Mouse (Mus musculus): ENCODE measurements around the gene Gm49337.
A peak's percentile ranks its signal among the peaks of the same experiment; 100 is the strongest.

Gene Gm49337

GRCm38 (mm10) chr4:116173072-116173471, at the start of gene Gm49337, which contains the start of gene 1700042G07Rik:
Gene Gm49337 (plus strand): TSS chr4:116173384.
Gene 1700042G07Rik (plus strand): TSS chr4:116173372.
- no peak for DNase-seq (ENCODE audit: low spot score in 2 of 2)

GRCm38 (mm10) chr4:116123602-116124519, 49.3 kb upstream of the Gm49337 start, which contains the start of the genes Rad54l and Pomgnt1:
Gene Rad54l (minus strand): TSS chr4:116123690.
Gene Pomgnt1 (plus strand): TSS chr4:116123840.
- peak; percentile 58 to 70 for DNase-seq (ENCODE audit: low spot score in 2 of 2)

GRCm38 (mm10) chr4:116125803-116126386, 47.3 kb upstream of the Gm49337 start:
- no peak for DNase-seq (ENCODE audit: low spot score in 2 of 2)

GRCm38 (mm10) chr4:116127956-116128355, 45.2 kb upstream of the Gm49337 start:
- no peak for DNase-seq (ENCODE audit: low spot score in 2 of 2)

- DNase-seq (ENCODE audit: low spot score in 2 of 2): no peak
Measured at GRCm38 (mm10) chr4:116133126-116133525, 40.1 kb upstream of the Gm49337 start.

- DNase-seq (ENCODE audit: low spot score in 2 of 2): no peak
Measured at GRCm38 (mm10) chr4:116134990-116135389, 38.2 kb upstream of the Gm49337 start.

GRCm38 (mm10) chr4:116137421-116137996, 35.7 kb upstream of the Gm49337 start:
- no peak for DNase-seq (ENCODE audit: low spot score in 2 of 2)

GRCm38 (mm10) chr4:116140801-116141574, 32.2 kb upstream of the Gm49337 start:
- DNase-seq (ENCODE audit: low spot score in 2 of 2): no peak

GRCm38 (mm10) chr4:116141736-116142135, 31.4 kb upstream of the Gm49337 start:
- no peak for DNase-seq (ENCODE audit: low spot score in 2 of 2)

- DNase-seq (ENCODE audit: low spot score in 2 of 2): no peak
Measured at GRCm38 (mm10) chr4:116142269-116142668, 30.9 kb upstream of the Gm49337 start.

- no peak for DNase-seq (ENCODE audit: low spot score in 2 of 2)
Measured at GRCm38 (mm10) chr4:116143317-116143811, 29.8 kb upstream of the Gm49337 start.

- DNase-seq (ENCODE audit: low spot score in 2 of 2): peak in 1 of 2 experiments; percentile 33
Measured at GRCm38 (mm10) chr4:116143891-116144717, 29.1 kb upstream of the Gm49337 start.

- DNase-seq (ENCODE audit: low spot score in 2 of 2): no peak
Measured at GRCm38 (mm10) chr4:116149812-116150155, 23.4 kb upstream of the Gm49337 start.

- DNase-seq (ENCODE audit: low spot score in 2 of 2): peak; percentile 41 to 62
Measured at GRCm38 (mm10) chr4:116150156-116150861, 22.9 kb upstream of the Gm49337 start.

GRCm38 (mm10) chr4:116150862-116151221, 22.3 kb upstream of the Gm49337 start:
- DNase-seq (ENCODE audit: low spot score in 2 of 2): no peak

GRCm38 (mm10) chr4:116151238-116151637, 21.9 kb upstream of the Gm49337 start, which contains the start of gene Lurap1:
Gene Lurap1 (minus strand): TSS chr4:116151338.
- no peak for DNase-seq (ENCODE audit: low spot score in 2 of 2)

- no peak for DNase-seq (ENCODE audit: low spot score in 2 of 2)
Measured at GRCm38 (mm10) chr4:116152702-116153101, 20.5 kb upstream of the Gm49337 start.

GRCm38 (mm10) chr4:116157882-116158281, 15.3 kb upstream of the Gm49337 start:
- DNase-seq (ENCODE audit: low spot score in 2 of 2): no peak

- DNase-seq (ENCODE audit: low spot score in 2 of 2): no peak
Measured at GRCm38 (mm10) chr4:116159912-116160311, 13.3 kb upstream of the Gm49337 start.

GRCm38 (mm10) chr4:116160769-116161168, 12.4 kb upstream of the Gm49337 start:
- DNase-seq (ENCODE audit: low spot score in 2 of 2): no peak
